Mouse (Mus musculus) T-helper 17 cell (primary cell): ENCODE results near the gene Fbxo10.
"Not testable (repeated sequence)": the region's sequence is repeated elsewhere in the genome, so short reads cannot be mapped to it uniquely, and the experiment has no call there.

Experiments used
- in situ Hi-C, 2 experiments: fragments of 300-600 bp; cut with MboI, MseI; formaldehyde crosslinking; loops; 1 replicate in 1 of 2; 2 replicates in 1 of 2; pipeline ENCODE4 v1.15.1; 2025; ENCODE audit warnings: high pct_unique_total_duplicates in 2 of 2

The Fbxo10 gene

GRCm38 (mm10) chr4:45047286-45047887 is 37.0 kb downstream of the Fbxo10 start:
- in situ Hi-C loops, result loop anchor here in 1 of 2 experiments (5.0 kb wide), 1 partner anchor 80 kb away; no protein-coding TSS in a partner anchor

- in situ Hi-C loops, result loop anchor here in 1 of 2 experiments (5.0 kb wide), 1 partner anchor 79 kb away; no protein-coding TSS in a partner anchor
Measured at GRCm38 (mm10) chr4:45046679-45047078, 37.7 kb downstream of the Fbxo10 start.

GRCm38 (mm10) chr4:45040795-45041194 is 43.6 kb downstream of the Fbxo10 start:
- in situ Hi-C loops, result no loop called here

GRCm38 (mm10) chr4:45039546-45039945 is 44.9 kb downstream of the Fbxo10 start:
- in situ Hi-C loops, result not testable (repeated sequence)

GRCm38 (mm10) chr4:45038879-45039278 is 45.5 kb downstream of the Fbxo10 start:
- in situ Hi-C loops, result not testable (repeated sequence)

GRCm38 (mm10) chr4:45037455-45038410 is 46.7 kb downstream of the Fbxo10 start:
- in situ Hi-C loops, result no loop called here

GRCm38 (mm10) chr4:45036571-45036970 is 47.8 kb downstream of the Fbxo10 start:
- in situ Hi-C loops, result no loop called here

- in situ Hi-C loops, result no loop called here
Measured at GRCm38 (mm10) chr4:45036048-45036447, 48.4 kb downstream of the Fbxo10 start.

GRCm38 (mm10) chr4:45034693-45035628 is 49.4 kb downstream of the Fbxo10 start:
- in situ Hi-C loops, result no loop called here

GRCm38 (mm10) chr4:45032586-45032985 is 51.8 kb downstream of the Fbxo10 start:
- in situ Hi-C loops, result no loop called here

GRCm38 (mm10) chr4:45026459-45026858 is 57.9 kb downstream of the Fbxo10 start:
- in situ Hi-C loops, result no loop called here

- in situ Hi-C loops, result loop anchor here in 1 of 2 experiments (5.0 to 10.0 kb wide), 2 partner anchors 47 to 266 kb away; no protein-coding TSS in a partner anchor
Measured at GRCm38 (mm10) chr4:45019009-45019408, 65.4 kb downstream of the Fbxo10 start.

GRCm38 (mm10) chr4:45018452-45018980 is 65.9 kb downstream of the Fbxo10 start, which contains the start of gene Polr1e:
Gene Polr1e, plus strand, starts transcription at chr4:45018583.
- in situ Hi-C loops, result loop anchor here in 1 of 2 experiments (5.0 to 10.0 kb wide), 2 partner anchors 46 to 266 kb away; no protein-coding TSS in a partner anchor

GRCm38 (mm10) chr4:45015615-45016014 is 68.8 kb downstream of the Fbxo10 start:
- in situ Hi-C loops, result loop anchor here in 1 of 2 experiments (5.0 to 10.0 kb wide), 2 partner anchors 43 to 269 kb away; no protein-coding TSS in a partner anchor

- in situ Hi-C loops, result loop anchor here (5.0 to 10.0 kb wide), 3 partner anchors 41 to 789 kb away; no protein-coding TSS in a partner anchor
Measured at GRCm38 (mm10) chr4:45013537-45013936, 70.9 kb downstream of the Fbxo10 start.

GRCm38 (mm10) chr4:45013031-45013431 is 71.4 kb downstream of the Fbxo10 start:
- in situ Hi-C loops, result loop anchor here (5.0 to 10.0 kb wide), 3 partner anchors 41 to 789 kb away; no protein-coding TSS in a partner anchor

- in situ Hi-C loops, result loop anchor here (5.0 to 10.0 kb wide), 3 partner anchors 40 to 790 kb away; no protein-coding TSS in a partner anchor
Measured at GRCm38 (mm10) chr4:45012105-45012975, 72.1 kb downstream of the Fbxo10 start, which contains the start of gene Zbtb5. Gene Zbtb5, minus strand, starts transcription at chr4:45012412.

GRCm38 (mm10) chr4:45011581-45012104 is 72.8 kb downstream of the Fbxo10 start:
- in situ Hi-C loops, result loop anchor here (5.0 to 10.0 kb wide), 3 partner anchors 39 to 791 kb away; no protein-coding TSS in a partner anchor
